Mouse (Mus musculus) spleen, postnatal 10 days (tissue): ENCODE results near the gene Ccnf.

ENCODE experiments used
- DNase-seq, 2 experiments: peaks; one replicate each; pipeline ENCODE4 v3.0.0; 2021 to 2022; ENCODE audit warnings: low spot score in 2 of 2

Gene Ccnf

GRCm38 (mm10) chr17:24203611-24204534 is 47.4 kb downstream of the Ccnf start:
- no peak for DNase-seq

GRCm38 (mm10) chr17:24203068-24203467 is 48.2 kb downstream of the Ccnf start:
- peak in 1 of 2 experiments; percentile 65 for DNase-seq

GRCm38 (mm10) chr17:24201092-24201491 is 50.2 kb downstream of the Ccnf start:
- DNase-seq: no peak

GRCm38 (mm10) chr17:24199741-24200140 is 51.5 kb downstream of the Ccnf start:
- DNase-seq: no peak

- peak in 1 of 2 experiments; percentile 16 for DNase-seq
Observed at GRCm38 (mm10) chr17:24199252-24199651, 52.0 kb downstream of the Ccnf start.

GRCm38 (mm10) chr17:24197032-24197824 is 54.1 kb downstream of the Ccnf start:
- peak; percentile 21 to 48 for DNase-seq

GRCm38 (mm10) chr17:24195349-24195748 is 55.9 kb downstream of the Ccnf start:
- DNase-seq: no peak

GRCm38 (mm10) chr17:24193769-24194168 is 57.5 kb downstream of the Ccnf start:
- no peak for DNase-seq

- DNase-seq: no peak
Observed at GRCm38 (mm10) chr17:24193268-24193667, 58.0 kb downstream of the Ccnf start.

GRCm38 (mm10) chr17:24192848-24193247 is 58.4 kb downstream of the Ccnf start:
- DNase-seq: no peak

- no peak for DNase-seq
Observed at GRCm38 (mm10) chr17:24191481-24191880, 59.8 kb downstream of the Ccnf start.

- no peak for DNase-seq
Observed at GRCm38 (mm10) chr17:24190934-24191333, 60.4 kb downstream of the Ccnf start.

GRCm38 (mm10) chr17:24174259-24174658 is 77.0 kb downstream of the Ccnf start:
- DNase-seq: no peak

- DNase-seq: peak; percentile 61 to 83
Observed at GRCm38 (mm10) chr17:24173423-24173822, 77.9 kb downstream of the Ccnf start.
